ENCODE assay signal across 8 mouse cellular contexts in the genomic region with DNA sequence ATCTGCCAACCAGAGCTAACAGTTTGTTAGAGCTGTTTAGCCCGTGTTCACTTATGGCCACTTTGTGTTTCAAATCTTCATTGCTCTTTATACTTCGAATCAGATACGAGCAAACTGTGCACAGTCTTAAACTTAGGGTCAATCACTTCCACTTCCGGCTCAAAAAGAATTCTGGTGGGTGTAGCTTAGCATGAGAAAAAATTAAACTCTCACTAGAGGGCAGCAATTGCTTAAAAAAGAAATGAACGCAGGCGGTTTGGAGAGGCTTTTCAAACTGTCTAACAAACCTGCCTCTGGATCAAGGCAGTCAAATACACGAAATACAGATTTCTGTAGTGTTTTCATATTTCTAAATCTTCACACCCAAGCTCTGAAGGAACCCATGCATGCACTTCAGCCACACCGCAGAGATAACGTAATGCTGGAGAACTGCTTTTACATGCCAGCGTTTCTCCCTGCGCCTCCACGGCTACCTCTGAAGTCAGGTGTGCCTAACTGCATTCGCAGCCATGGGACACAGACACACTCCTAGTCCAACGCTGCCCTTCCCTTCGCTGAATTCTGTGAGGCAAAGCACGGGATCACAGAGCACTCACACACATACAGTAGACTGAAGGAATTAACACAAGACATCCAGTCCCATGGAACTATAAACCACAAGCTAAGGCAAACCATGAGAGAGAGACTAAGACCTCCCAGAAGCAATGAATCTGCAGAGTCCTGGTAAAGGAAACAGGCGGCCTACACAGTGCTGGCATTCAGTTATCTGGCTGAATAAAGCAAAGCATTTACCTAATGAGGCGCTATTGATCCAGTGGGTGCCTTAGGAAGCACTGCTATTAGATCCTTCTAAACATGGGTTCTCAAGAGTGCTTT. TPM values are rescaled to one million over a fixed set of nuclear protein-coding genes. Genes with fewer than 3 reads are reported as not detected.
DNase-seq lines count a peak whose midpoint lies in the region; ATAC-seq and TF ChIP-seq lines count a peak whose summit lies in the region.

No protein-coding gene starts in this region.

- H3K4me2 ChIP-seq in embryonic facial prominence, embryonic 13.5 days = no peak overlapping the region
- no peak overlapping the region for H3K4me2 ChIP-seq in hindbrain, postnatal 0 days (ENCODE audit: low read depth, low read length)
- no peak overlapping the region for H3K4me2 ChIP-seq in liver, postnatal 0 days (ENCODE audit: low read depth, low read length)

- 0 out of 4 replicates have a peak, but pooled peaks cover 0 to 2% of the 10 kb centered on the region in 2 experiments for H3K4me1 ChIP-seq in ES-E14 (ENCODE audit: control insufficient read depth in 2 of 2, insufficient read depth in 2 of 2, low read length in 2 of 2, poor library complexity in 1 of 2)
- peaks cover 23% of the 10 kb centered on the region for H3K4me1 ChIP-seq in embryonic facial prominence, embryonic 13.5 days
- no peaks in the 10 kb centered on the region for H3K4me1 ChIP-seq in hindbrain, postnatal 0 days (ENCODE audit: insufficient read depth, low read length)
- 0 out of 2 replicates have a peak, but pooled peaks cover 2% of the 10 kb centered on the region for H3K4me1 ChIP-seq in liver, postnatal 0 days (ENCODE audit: insufficient read depth)

- in situ Hi-C loops in ES-E14 (cut with MboI; ENCODE audit: low sequenced_read_pairs in 2 of 2, unreplicated experiment in 2 of 2) = loop anchor here (5.0 to 25.0 kb wide), 5 partner anchors 219 to 794 kb away; no protein-coding TSS in a partner anchor

- H3K27me3 ChIP-seq in embryonic facial prominence, embryonic 13.5 days = no peaks in the 10 kb centered on the region
- no peaks in the 10 kb centered on the region for H3K27me3 ChIP-seq in hindbrain, postnatal 0 days (ENCODE audit: insufficient read depth, low read length)
- H3K27me3 ChIP-seq in liver, postnatal 0 days (ENCODE audit: insufficient read depth, low read length) = no peaks in the 10 kb centered on the region

- TF ChIP-seq CTCF in hindbrain, postnatal 0 days (IDR thresholded peaks at IDR 0.05; ENCODE audit: low read depth) = peak; percentile 71
- TF ChIP-seq CTCF in liver, postnatal 0 days (IDR thresholded peaks at IDR 0.05; ENCODE audit: low read depth) = peak; percentile 68

- 0 out of 2 replicates have a peak overlapping the region, but pooled peaks have one; percentile 10 for H3K9ac ChIP-seq in ES-E14 (ENCODE audit: insufficient read depth, low read depth, low read length, poor library complexity, severe bottlenecking)
- H3K9ac ChIP-seq in embryonic facial prominence, embryonic 13.5 days = no peak overlapping the region
- no peak overlapping the region for H3K9ac ChIP-seq in hindbrain, postnatal 0 days (replicated peaks; ENCODE audit: low read length)
- no peak overlapping the region for H3K9ac ChIP-seq in liver, postnatal 0 days (replicated peaks)

- WGBS in embryonic facial prominence, embryonic 13.5 days = 45% methylated on average over 18 of the region's 18 CpGs
- WGBS in hindbrain, postnatal 0 days = 48% methylated on average over 18 of the region's 18 CpGs
- WGBS in liver, postnatal 0 days (ENCODE audit: insufficient replicate concordance) = 48% methylated on average over 18 of the region's 18 CpGs

- H3K36me3 ChIP-seq in ES-E14 (ENCODE audit: control insufficient read depth, insufficient read depth, low read length, poor library complexity, severe bottlenecking) = peaks cover 4% of the 10 kb centered on the region; the same call in 1 of the 2 replicates
- H3K36me3 ChIP-seq in embryonic facial prominence, embryonic 13.5 days = no peaks in the 10 kb centered on the region
- no peaks in the 10 kb centered on the region for H3K36me3 ChIP-seq in hindbrain, postnatal 0 days (ENCODE audit: insufficient read depth, low read length)
- H3K36me3 ChIP-seq in liver, postnatal 0 days (replicated peaks; ENCODE audit: insufficient read depth, low read length) = 0 out of 2 replicates have a peak, but pooled peaks cover 3% of the 10 kb centered on the region

- H3K9me3 ChIP-seq in ES-E14 (ENCODE audit: control insufficient read depth, insufficient read depth, low read depth, low read length) = no peaks in the 10 kb centered on the region
- H3K9me3 ChIP-seq in embryonic facial prominence, embryonic 13.5 days = no peaks in the 10 kb centered on the region
- no peaks in the 10 kb centered on the region for H3K9me3 ChIP-seq in hindbrain, postnatal 0 days (ENCODE audit: low read length)
- H3K9me3 ChIP-seq in liver, postnatal 0 days (ENCODE audit: low read length) = no peaks in the 10 kb centered on the region

- no peak overlapping the region for H3K27ac ChIP-seq in ES-E14 (ENCODE audit: insufficient read depth, low read depth, low read length, poor library complexity, severe bottlenecking)
- no peak overlapping the region for H3K27ac ChIP-seq in embryonic facial prominence, embryonic 13.5 days
- H3K27ac ChIP-seq in hindbrain, postnatal 0 days = no peak overlapping the region
- H3K27ac ChIP-seq in liver, postnatal 0 days (ENCODE audit: low read depth) = no peak overlapping the region

- no peak overlapping the region for H3K4me3 ChIP-seq in ES-E14 (ENCODE audit: insufficient read depth in 1 of 2, low read depth in 1 of 2, low read length in 2 of 2, poor library complexity in 1 of 2, severe bottlenecking in 1 of 2)
- no peak overlapping the region for H3K4me3 ChIP-seq in embryonic facial prominence, embryonic 13.5 days
- no peak overlapping the region for H3K4me3 ChIP-seq in hindbrain, postnatal 0 days (ENCODE audit: low read length)
- H3K4me3 ChIP-seq in liver, postnatal 0 days (ENCODE audit: low read depth, low read length) = no peak overlapping the region

- no peak for TF ChIP-seq EP300 in liver, postnatal 0 days (IDR thresholded peaks at IDR 0.05; ENCODE audit: low read depth)

- peak; percentile 40; the same call in 1 of the 2 replicates for ATAC-seq in embryonic facial prominence, embryonic 13.5 days (ENCODE audit: insufficient number of reproducible peaks, insufficient read depth, low FRiP score, low TSS enrichment, low read depth)
- ATAC-seq in hindbrain, postnatal 0 days = peak; percentile 84
- ATAC-seq in liver, postnatal 0 days = peak; percentile 62

- peak; percentile 26 for DNase-seq in kidney, adult 11 months
- DNase-seq in kidney, postnatal 10 days = no peak
- peak; percentile 40 for DNase-seq in ES-E14 (ENCODE audit: low read depth, low spot score)
- DNase-seq in hindbrain, postnatal 0 days (ENCODE audit: low spot score) = peak; percentile 88
- no peak for DNase-seq in liver, postnatal 0 days
- DNase-seq in retina, postnatal 1 day = peak; percentile 81
- no peak for DNase-seq in urinary bladder, postnatal 4 days (ENCODE audit: low spot score in 2 of 2)

TF ChIP-seq in ES-E14, 5 proteins besides CTCF, POLR2A, EP300 and RAD21:
- no peak for TF ChIP-seq MAFK (IDR thresholded peaks at IDR 0.05; ENCODE audit: insufficient read depth, low read depth, low read length)
- TF ChIP-seq ZC3H11A (IDR thresholded peaks at IDR 0.05; ENCODE audit: borderline replicate concordance, low read depth, low read length) = peak; percentile 73; the same call in 1 of the 2 replicates

RNA-seq across cellular contexts. Expression of gene Akap7, which starts 39.0 kb away (rescaled TPM):
- 12.8 and 13.5 TPM in 2 replicates for total RNA-seq in ES-E14 (2012; rRNA removed)
- polyA plus RNA-seq in embryonic facial prominence, embryonic 13.5 days (2015; fragmentation: Nextera tagmentation; extraction: Ambion mirVana) = 19.8 TPM in 2 replicates
- total RNA-seq in hindbrain, postnatal 0 days (2014; rRNA removed) = 78.0 and 90.1 TPM in 2 replicates
- polyA plus RNA-seq in hindbrain, postnatal 0 days (2015; fragmentation: Nextera tagmentation; extraction: Ambion mirVana) = 84.0 and 85.9 TPM in 2 replicates
- 15.9 and 21.0 TPM in 2 replicates for polyA plus RNA-seq in liver, postnatal 0 days (2015; fragmentation: Nextera tagmentation; extraction: Ambion mirVana)

Comparison
In these comparisons a context has a peak if more than half of its experiments do, and no peak if none do; other contexts are left out.
1. DNase-seq: peak in kidney, adult 11 months (single experiment), ES-E14 (single experiment), hindbrain, postnatal 0 days (single experiment) and retina, postnatal 1 day (single experiment); none in kidney, postnatal 10 days (single experiment), liver, postnatal 0 days (single experiment) and urinary bladder, postnatal 4 days (0 of 2).
2. Peak in every context shown above with its lines, with median percentiles within 50 percentile points of each other: ATAC-seq.